Mouse (Mus musculus) liver, adult 2 months (tissue): ENCODE results near the gene Gpc6.

ENCODE experiments used
- CTCF ChIP-seq: fragments of 200-500 bp; IDR thresholded peaks from 2 replicates; pipeline ENCODE4 v1.5.1; 2011; ENCODE audit warnings: low read depth, low read length, control low read depth
- POLR2A ChIP-seq: fragments of 200-500 bp; IDR thresholded peaks from 2 replicates; pipeline ENCODE4 v1.6.1; 2011; ENCODE audit warnings: low read length, control low read depth; ENCODE audit not compliant: insufficient read depth; ENCODE audit errors: extremely low read depth

DNA sequence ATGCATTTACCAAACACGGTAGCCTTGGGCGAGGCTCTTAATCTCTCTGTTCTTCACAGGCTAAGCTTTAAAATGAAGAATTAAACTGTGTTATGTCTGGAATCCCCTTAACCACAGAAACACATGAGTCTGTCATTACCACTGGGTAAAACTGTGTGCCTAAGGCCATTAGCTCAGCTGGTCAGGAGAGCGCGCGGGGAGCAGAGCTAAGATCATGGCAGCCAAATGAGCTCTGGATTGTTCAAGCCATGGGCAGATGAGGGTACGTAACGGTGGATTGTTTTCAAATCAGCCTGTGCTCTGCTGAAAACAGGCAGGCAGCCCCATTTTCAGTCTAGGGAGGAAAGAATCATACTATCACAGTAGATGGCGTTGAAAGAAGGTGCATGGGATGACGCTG lies 859.8 kb downstream of the Gpc6 start:
- TF ChIP-seq CTCF, result no peak
- no peak for TF ChIP-seq POLR2A
